Mouse (Mus musculus) hindbrain, embryonic 14.5 days (tissue): ENCODE results near the gene Cdkl5. TPM values are rescaled to one million over a fixed set of nuclear protein-coding genes. Genes with fewer than 3 reads are reported as not detected.

Experiments used
- ATAC-seq: fragments of 200-750 bp; cut with Nextera tagmentation; 2 replicates; pipeline ENCODE4 v1.8.0; 2017; ENCODE audit warnings: moderate number of reproducible peaks, mild to moderate bottlenecking, moderate TSS enrichment, moderate library complexity; ENCODE audit not compliant: low FRiP score
- DNase-seq: peaks from one replicate; pipeline ENCODE4 v3.0.0-alpha.2; 2015; ENCODE audit warnings: low spot score
- H3K27ac ChIP-seq: fragments of 300-500 bp; sonication (generic); 2 replicates; pipeline ENCODE4 v1.5.1; 2014; ENCODE audit warnings: mild to moderate bottlenecking, moderate library complexity
- H3K27me3 ChIP-seq: fragments of 300-500 bp; sonication (generic); 2 replicates; pipeline ENCODE4 v1.6.1; 2014; ENCODE audit warnings: mild to moderate bottlenecking, low read length, mixed read lengths; ENCODE audit not compliant: control insufficient read depth, insufficient read depth
- H3K36me3 ChIP-seq: fragments of 300-500 bp; sonication (generic); replicated peaks from 2 replicates; pipeline ENCODE4 v1.6.1; 2014; ENCODE audit not compliant: control insufficient read depth, insufficient read depth
- H3K4me1 ChIP-seq: fragments of 300-500 bp; sonication (generic); replicated peaks from 2 replicates; pipeline ENCODE4 v1.6.1; 2014; ENCODE audit warnings: antibody characterized with exemption, low read length, mixed read lengths; ENCODE audit not compliant: control insufficient read depth, insufficient read depth
- H3K4me2 ChIP-seq: fragments of 300-500 bp; sonication (generic); replicated peaks from 2 replicates; pipeline ENCODE4 v1.6.1; 2014; ENCODE audit warnings: mild to moderate bottlenecking, moderate library complexity
- H3K4me3 ChIP-seq: fragments of 300-500 bp; sonication (generic); replicated peaks from 2 replicates; pipeline ENCODE4 v1.5.1; 2014; ENCODE audit warnings: mild to moderate bottlenecking, low read length
- H3K9ac ChIP-seq: fragments of 300-500 bp; sonication (generic); 2 replicates; pipeline ENCODE4 v1.6.1; 2014
- H3K9me3 ChIP-seq: fragments of 300-500 bp; sonication (generic); 2 replicates; pipeline ENCODE4 v1.6.1; 2016; ENCODE audit warnings: low read length; ENCODE audit not compliant: control insufficient read depth
- WGBS: fragments of 180-500 bp; shearing (Covaris S2); extraction: QIAGEN DNeasy Blood & Tissue Kit; methylation state at CpG from one replicate; pipeline ENCODE4 v1.1.7; 2014; 5-methylcytosine and 5-hydroxymethylcytosine counted together
- polyA plus RNA-seq: library from polyadenylated mRNA; unstranded; fragments of >200 nt; fragmentation: Nextera tagmentation; extraction: Ambion mirVana; gene quantifications from 2 replicates; pipeline ENCODE4 v1.2.1, GENCODE M21; 2014

Gene Cdkl5
- polyA plus RNA-seq, 1 experiment from 2014 or later = 5.7 TPM

DNA sequence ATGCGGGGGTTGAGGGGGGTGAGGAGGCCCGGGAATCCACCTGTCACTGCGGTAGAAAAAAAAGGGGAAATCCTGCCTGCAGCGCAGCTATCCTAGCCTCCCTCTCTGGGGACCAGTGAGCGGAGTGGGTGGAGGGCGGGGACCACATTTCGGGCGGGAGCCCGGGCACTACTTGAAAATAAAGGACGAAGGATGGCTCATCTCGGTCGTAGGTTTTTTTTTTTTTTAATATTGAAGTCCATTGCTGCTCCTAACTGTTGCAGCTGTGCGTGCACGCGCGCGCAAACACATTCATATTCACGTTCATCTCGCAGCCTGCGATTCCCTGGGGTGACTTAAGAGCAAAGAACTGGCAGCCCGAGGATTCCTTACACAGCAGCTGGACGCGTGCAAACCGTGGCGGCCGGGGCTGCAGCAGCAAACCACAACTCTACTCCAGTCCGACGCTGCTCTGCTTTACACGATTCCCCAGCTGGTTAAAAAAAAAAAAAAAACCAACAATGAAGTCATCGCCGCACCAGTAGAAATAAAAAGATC lies 695 bp upstream of the Cdkl5 start:
- no peaks in the 10 kb centered on the region for H3K36me3 ChIP-seq
- peak overlapping the region; percentile 91 for H3K27ac ChIP-seq
- peak; percentile 65 for DNase-seq
- no peaks in the 10 kb centered on the region for H3K9me3 ChIP-seq
- H3K9ac ChIP-seq = peak overlapping the region; percentile 60
- ATAC-seq = peak; percentile 41
- H3K4me2 ChIP-seq = peak overlapping the region; percentile 49
- WGBS = 15% methylated on average over 31 of the region's 31 CpGs
- 0 out of 2 replicates have a peak, but pooled peaks cover 15% of the 10 kb centered on the region for H3K27me3 ChIP-seq
- peaks cover 11% of the 10 kb centered on the region; the same call in 1 of the 2 replicates for H3K4me1 ChIP-seq
- H3K4me3 ChIP-seq = peak overlapping the region; percentile 63

DNA sequence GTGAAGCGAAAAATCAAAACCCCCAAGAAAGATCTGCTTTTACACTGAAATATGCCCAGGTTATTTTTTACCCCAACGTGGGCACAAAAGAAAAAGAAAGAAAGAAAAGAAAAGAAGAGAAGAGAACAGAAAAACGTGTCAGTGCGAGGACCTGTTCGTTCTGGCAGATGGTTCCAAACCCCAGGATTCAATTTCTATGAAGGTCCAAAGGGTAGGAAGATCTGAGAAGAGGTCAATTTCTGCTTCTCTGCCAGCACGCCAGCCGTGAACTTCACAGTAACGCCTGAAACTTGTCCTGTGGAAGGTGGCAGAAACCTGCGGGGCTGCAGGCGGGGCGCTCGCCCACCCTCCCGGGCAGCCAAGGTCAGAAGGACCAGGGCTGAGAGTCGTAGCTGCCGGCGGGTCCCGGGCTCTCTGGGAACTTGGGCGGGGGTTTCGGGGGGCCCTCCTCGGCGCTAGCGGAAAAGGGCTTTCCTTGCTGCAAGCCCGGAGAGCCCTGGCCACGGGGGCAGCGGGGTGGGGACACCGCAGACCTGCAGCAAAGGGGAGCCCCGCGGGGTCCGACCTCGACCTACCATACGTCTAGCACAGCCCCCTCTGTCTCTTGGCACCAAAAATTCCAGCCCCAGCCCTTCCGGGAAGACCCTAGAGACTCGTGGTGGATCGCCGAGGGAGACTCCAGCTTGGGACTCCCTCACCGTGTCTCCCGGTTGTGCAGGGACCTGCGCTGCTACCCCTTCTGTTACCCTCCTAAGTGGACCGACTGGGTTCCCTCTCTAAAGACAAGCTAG lies 560 bp downstream of the Cdkl5 start:
- Histone ChIP-seq H3K27ac (peak overlapping the region; percentile 91), H3K9me3 (no peaks in the 10 kb centered on the region), H3K27me3 (0 out of 2 replicates have a peak, but pooled peaks cover 15% of the 10 kb centered on the region), H3K9ac (peak overlapping the region; percentile 65), H3K4me1 (peaks cover 11% of the 10 kb centered on the region; the same call in 1 of the 2 replicates), H3K4me2 (peak overlapping the region; percentile 56), H3K4me3 (peak overlapping the region; percentile 63), H3K36me3 (no peaks in the 10 kb centered on the region)
- 23% methylated on average over 35 of the region's 39 CpGs for WGBS
- no peak for DNase-seq
- no peak; the same call in 1 of the 2 replicates for ATAC-seq

DNA sequence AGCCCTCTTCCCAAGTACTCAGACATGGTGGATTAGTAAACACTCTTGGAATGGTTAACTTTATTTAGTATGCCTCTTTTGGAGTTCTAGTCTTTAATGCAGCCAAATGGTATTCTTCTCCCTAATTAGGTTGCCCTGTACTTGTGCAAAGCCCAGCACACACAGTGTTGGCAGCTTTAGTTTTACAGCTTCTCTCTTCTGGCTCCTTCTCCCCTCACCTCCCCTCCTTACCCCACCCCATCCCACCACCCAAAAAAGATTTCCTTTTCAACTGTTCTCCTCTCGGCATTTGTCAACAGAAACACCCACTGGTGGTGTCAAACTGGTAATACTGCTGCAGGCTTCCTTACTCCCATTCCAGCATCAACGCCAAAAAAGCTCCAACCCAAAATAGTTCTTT lies 1.8 kb downstream of the Cdkl5 start:
- peak overlapping the region; percentile 65 for H3K9ac ChIP-seq
- ATAC-seq = no peak
- peak overlapping the region; percentile 56 for H3K4me2 ChIP-seq

DNA sequence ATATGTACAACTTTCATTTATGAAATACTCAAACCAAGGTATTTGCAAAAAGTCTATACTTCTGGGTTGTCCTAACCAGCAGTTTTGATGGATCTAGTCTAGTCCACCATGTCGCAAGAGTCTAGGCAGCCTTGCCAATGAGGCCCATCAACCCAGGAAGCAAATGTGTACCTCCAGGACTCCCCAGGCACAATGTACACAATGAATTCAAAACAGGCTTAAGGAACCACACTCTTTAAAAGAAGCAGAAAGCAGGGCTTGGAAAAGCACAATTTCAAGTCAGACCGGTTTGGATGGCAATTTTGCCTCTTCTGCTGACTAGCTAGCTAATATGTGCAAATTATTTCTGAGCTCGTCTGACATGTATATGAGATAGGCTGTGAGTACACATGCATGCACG lies 4.2 kb downstream of the Cdkl5 start:
- 0 out of 2 replicates have a peak, but pooled peaks cover 3% of the 10 kb centered on the region for H3K4me1 ChIP-seq
- no peak overlapping the region for H3K4me3 ChIP-seq
- H3K9me3 ChIP-seq = no peaks in the 10 kb centered on the region
- H3K27me3 ChIP-seq = 0 out of 2 replicates have a peak, but pooled peaks cover 6% of the 10 kb centered on the region
- WGBS = 81% methylated on average over 4 of the region's 4 CpGs
- H3K4me2 ChIP-seq = no peak overlapping the region
- no peak for DNase-seq
- no peaks in the 10 kb centered on the region for H3K36me3 ChIP-seq
- no peak overlapping the region for H3K9ac ChIP-seq
- H3K27ac ChIP-seq = no peak overlapping the region
- ATAC-seq = no peak

More for the DNA sequence above, 1.8 kb downstream of the Cdkl5 start:
- WGBS = 24% methylated on average over 2 of the region's 2 CpGs
- DNase-seq = no peak
- Histone ChIP-seq H3K36me3 (no peaks in the 10 kb centered on the region), H3K27me3 (0 out of 2 replicates have a peak, but pooled peaks cover 15% of the 10 kb centered on the region), H3K4me3 (peak overlapping the region; percentile 63), H3K9me3 (no peaks in the 10 kb centered on the region), H3K4me1 (peaks cover 11% of the 10 kb centered on the region; the same call in 1 of the 2 replicates), H3K27ac (no peak overlapping the region)

DNA sequence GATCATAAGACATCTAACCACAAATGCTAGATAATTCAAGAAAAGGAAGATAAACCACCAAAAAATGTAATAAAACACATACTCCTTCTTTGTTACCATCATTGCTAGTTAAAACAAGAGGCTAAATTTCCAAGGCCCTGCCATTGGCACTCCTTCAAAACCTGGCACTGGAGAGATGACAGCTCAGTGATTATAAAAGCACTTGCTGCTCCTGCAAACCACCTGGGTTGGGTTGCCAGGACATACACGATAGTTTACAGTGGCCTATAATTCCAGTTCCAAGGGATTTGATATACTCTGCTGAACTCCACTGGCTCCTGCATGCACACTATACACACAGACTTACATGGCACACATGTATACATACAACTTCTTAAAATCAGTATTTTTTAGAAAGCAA lies 16.6 kb downstream of the Cdkl5 start:
- WGBS = 78% methylated on average over 1 of the region's 1 CpGs
- no peak for DNase-seq
- peaks cover 15% of the 10 kb centered on the region; the same call in 1 of the 2 replicates for H3K27me3 ChIP-seq
- H3K4me3 ChIP-seq = no peak overlapping the region
- H3K4me2 ChIP-seq = no peak overlapping the region
- H3K27ac ChIP-seq = no peak overlapping the region
- H3K9ac ChIP-seq = no peak overlapping the region
- no peaks in the 10 kb centered on the region for H3K36me3 ChIP-seq
- ATAC-seq = no peak
- H3K4me1 ChIP-seq = no peaks in the 10 kb centered on the region
- H3K9me3 ChIP-seq = no peaks in the 10 kb centered on the region

DNA sequence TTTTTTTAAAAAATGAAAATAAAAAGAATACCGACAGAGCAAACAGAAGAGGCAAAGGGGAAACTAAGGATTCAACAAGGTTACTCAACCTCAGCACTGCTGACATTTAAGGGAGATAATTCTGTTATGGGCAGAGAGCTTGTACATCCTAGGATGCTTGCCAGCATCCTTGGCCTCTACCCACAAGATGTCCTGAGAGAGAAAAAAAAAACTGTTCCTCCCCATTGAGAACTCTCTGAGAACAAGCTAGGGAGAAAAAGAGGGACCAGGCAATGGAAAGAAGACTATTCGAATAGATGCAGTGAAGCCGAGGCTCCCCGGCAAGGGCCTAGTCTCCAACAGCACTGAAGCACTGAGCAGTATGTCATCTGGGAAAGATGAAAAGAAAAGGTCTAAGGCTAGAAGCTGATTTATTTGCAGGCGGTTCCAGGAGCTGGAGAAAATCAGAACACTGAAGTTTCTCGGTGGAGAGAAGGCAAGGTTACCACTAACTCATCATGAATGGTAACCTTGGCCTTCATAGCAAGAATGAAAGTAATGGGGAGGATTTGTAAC lies 22.4 kb downstream of the Cdkl5 start:
- 94% methylated on average over 6 of the region's 6 CpGs for WGBS
- no peaks in the 10 kb centered on the region for H3K9me3 ChIP-seq
- no peak for ATAC-seq
- H3K27ac ChIP-seq = no peak overlapping the region
- H3K9ac ChIP-seq = no peak overlapping the region
- no peaks in the 10 kb centered on the region for H3K4me1 ChIP-seq
- no peak overlapping the region for H3K4me2 ChIP-seq
- no peak overlapping the region for H3K4me3 ChIP-seq
- no peaks in the 10 kb centered on the region for H3K36me3 ChIP-seq
- H3K27me3 ChIP-seq = peaks cover 7% of the 10 kb centered on the region; the same call in 1 of the 2 replicates
- no peak for DNase-seq

DNA sequence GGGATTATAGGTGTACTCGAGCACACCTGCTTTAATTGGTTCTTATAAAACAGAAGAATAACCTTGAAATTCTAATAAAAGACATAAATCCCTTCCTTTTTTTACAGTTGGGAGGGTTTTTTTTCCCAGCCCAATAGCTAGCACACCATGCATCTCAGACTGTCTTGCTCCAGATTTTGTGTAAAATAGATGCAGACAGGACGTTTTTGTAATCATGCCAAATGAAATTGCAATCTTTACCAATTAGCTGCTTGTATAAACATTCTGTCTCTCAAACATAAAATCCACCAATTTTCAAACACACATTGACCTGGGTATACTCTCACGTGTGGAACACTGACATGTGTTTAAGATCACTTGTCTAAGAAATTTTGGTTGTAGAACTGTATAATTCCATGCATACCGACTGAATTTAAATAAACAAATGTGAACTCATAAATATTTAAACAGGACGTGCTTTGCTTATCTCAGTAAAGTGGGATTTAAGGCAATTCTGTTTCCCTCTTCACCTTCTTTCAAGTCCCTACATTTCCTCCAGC lies 35.8 kb downstream of the Cdkl5 start:
- 73% methylated on average over 5 of the region's 5 CpGs for whole genome bisulfite sequencing

DNA sequence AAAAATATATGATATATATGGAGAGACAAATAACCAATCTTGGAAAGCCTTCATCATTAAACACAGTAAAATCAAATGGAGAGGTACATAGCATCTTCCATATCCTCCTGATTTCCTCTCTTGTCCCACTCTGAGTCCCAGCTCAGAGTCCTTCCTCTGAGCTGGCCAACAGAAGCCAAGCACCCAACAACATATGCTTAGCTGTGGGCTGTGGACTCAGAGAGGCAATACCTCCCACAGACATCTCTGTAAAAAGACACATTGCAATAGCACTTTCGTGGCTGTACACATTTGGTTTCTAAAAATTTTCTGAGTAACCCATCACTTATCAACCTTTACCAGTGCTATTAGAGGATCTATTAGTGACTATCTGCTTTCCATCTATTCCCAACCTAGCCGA lies 44.9 kb downstream of the Cdkl5 start:
- no peaks in the 10 kb centered on the region for H3K9me3 ChIP-seq
- no peak overlapping the region for H3K4me3 ChIP-seq
- no peak for ATAC-seq
- DNase-seq = no peak
- no peaks in the 10 kb centered on the region for H3K36me3 ChIP-seq
- H3K9ac ChIP-seq = no peak overlapping the region
- H3K4me1 ChIP-seq = no peaks in the 10 kb centered on the region
- peaks cover 15% of the 10 kb centered on the region for H3K27me3 ChIP-seq
- H3K27ac ChIP-seq = no peak overlapping the region
- 86% methylated on average over 2 of the region's 2 CpGs for WGBS
- no peak overlapping the region for H3K4me2 ChIP-seq

More for the DNA sequence above, 35.8 kb downstream of the Cdkl5 start:
- Histone ChIP-seq H3K4me3 (no peak overlapping the region), H3K9ac (no peak overlapping the region), H3K36me3 (no peaks in the 10 kb centered on the region), H3K27me3 (peaks cover 3% of the 10 kb centered on the region; the same call in 1 of the 2 replicates), H3K4me2 (no peak overlapping the region), H3K27ac (no peak overlapping the region), H3K9me3 (no peaks in the 10 kb centered on the region), H3K4me1 (no peaks in the 10 kb centered on the region)
- ATAC-seq (no peak), DNase-seq (no peak)

DNA sequence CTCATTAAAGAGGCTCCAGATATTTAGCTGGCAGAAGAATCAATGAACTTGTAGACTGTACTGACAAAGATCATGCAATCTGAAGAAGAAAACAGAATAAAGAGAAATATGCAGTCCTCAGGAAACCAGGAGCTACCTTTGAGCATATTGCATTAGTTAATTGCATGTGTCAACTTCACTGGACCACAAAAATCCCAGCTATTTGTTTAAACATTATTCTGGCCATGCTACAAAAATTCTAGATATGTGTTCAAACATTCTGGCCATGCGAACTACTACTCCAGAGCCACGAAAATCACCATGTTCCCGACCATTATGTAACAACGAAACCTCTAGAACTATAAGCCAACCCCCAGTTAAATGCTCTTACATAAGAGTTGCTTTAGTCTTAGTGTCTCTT lies 49.8 kb downstream of the Cdkl5 start:
- H3K9me3 ChIP-seq = no peaks in the 10 kb centered on the region
- ATAC-seq (no peak), DNase-seq (no peak)
- H3K36me3 ChIP-seq = no peaks in the 10 kb centered on the region
- no peak overlapping the region for H3K27ac ChIP-seq
- peaks cover 24% of the 10 kb centered on the region for H3K27me3 ChIP-seq
- 91% methylated on average over 4 of the region's 4 CpGs for WGBS
- no peak overlapping the region for H3K4me3 ChIP-seq
- H3K4me1 ChIP-seq = no peaks in the 10 kb centered on the region
- H3K4me2 ChIP-seq = no peak overlapping the region
- no peak overlapping the region for H3K9ac ChIP-seq
